Mouse (Mus musculus): Measurements from ENCODE around the gene Nalcn. TPM values are rescaled to one million over a fixed set of nuclear protein-coding genes. Genes with fewer than 3 reads are reported as not detected.
"Not testable (repeated sequence)": the region's sequence is repeated elsewhere in the genome, so short reads cannot be mapped to it uniquely, and the experiment has no call there.

Nalcn gene
- total RNA-seq (2021) = 10 to 100 TPM; 70.8 to 71.5 TPM

GRCm38 (mm10) chr14:123626501-123627179, at the start of gene Nalcn:
TSS of gene Nalcn (minus strand) at chr14:123627144.
- intact Hi-C loops (cut with DNase I) = loop anchor here (10.0 kb wide), 1 partner anchor 568 kb away; no protein-coding TSS in a partner anchor
- peak; percentile 69 to 77 for DNase-seq (ENCODE audit: low spot score in 2 of 2)

DNA sequence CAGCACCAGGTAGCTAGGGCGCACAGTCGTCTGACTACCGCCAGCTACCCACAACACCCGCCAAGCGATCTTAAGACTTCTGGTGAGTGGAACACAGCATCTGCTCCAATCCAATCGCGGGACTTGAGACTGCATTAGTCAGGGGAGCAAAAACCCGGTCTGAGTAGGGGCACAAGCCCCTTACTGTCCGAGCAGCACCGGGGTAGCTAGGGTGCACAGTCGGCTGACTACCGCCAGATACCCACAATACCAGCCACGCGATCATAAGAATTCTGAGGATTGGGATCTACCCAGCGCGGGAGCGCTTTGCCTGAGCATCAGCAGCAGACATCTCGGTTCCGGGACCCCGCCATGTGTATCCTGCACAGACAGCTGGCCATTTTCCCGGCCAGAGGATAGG, 44.1 kb upstream of the Nalcn start:
- intact Hi-C loops (cut with DNase I); DNase-seq (ENCODE audit: low spot score in 2 of 2): not testable (repeated sequence)

DNA sequence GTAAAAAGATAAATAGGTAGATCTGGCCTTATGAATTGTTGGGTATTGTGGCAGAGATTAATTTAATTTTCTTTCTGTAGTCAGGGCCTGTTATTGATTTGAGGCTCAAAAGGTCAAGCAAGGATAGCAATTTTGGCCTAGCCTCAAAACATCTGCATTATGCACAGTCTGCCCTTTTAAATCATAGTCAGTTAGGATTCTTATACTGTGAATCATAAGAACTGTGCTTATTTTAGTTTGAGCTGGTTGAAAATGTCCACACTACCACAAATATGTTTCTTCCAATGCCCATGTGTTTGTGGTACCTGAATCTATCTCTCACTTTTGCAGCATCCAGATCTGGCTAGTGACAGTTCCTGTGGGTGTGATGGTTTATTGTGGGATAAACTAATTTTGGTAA, 37.5 kb upstream of the Nalcn start:
- peak in 1 of 2 experiments; percentile 52 for DNase-seq (ENCODE audit: low spot score in 2 of 2)
- intact Hi-C loops (cut with DNase I) = no loop called here

DNA sequence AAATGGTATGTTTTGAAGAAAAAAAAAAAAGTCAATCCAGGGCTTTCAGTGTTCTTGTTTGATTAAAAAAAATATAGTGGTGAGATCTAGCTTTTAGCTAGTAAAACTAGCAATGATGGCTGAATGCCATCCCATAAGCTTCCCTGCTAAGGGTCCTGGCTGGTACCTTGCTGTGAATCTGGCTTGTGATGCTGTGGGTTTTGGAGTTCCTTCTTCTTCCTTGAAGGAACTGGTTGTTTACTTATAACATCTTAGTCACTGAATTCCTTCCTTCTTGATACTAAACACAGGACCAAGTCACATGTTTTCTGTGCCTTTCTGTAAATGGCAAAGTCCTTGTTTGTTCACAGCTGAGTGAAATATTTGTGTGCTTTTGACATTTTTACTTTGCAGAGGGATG, 36.3 kb upstream of the Nalcn start:
- DNase-seq (ENCODE audit: low spot score in 2 of 2) = no peak
- intact Hi-C loops (cut with DNase I) = no loop called here

- no peak for DNase-seq (ENCODE audit: low spot score in 2 of 2)
- intact Hi-C loops (cut with DNase I) = no loop called here
These were observed 35.4 kb upstream of the Nalcn start for GRCm38 (mm10) chr14:123662386-123662785.

DNA sequence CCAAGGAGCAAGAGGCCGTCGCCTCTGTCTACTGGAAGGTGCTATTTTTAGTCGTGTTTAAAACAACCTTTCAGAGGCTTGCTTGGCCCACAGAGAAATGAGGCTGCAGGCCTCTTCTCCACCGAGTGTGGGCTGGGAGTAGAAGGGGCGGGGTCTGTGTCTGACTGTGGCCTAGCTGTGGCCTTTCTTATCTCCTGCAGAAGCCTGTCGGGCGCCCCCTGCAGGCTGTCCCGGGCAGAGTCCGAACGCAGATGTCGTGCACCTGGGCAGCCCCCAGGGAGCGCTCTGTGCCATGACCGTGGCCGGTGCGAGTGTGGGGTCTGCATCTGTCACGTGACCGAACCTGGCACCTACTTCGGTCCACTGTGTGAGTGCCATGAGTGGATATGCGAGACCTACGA, 34.1 kb upstream of the Nalcn start:
- intact Hi-C loops (cut with DNase I) = no loop called here
- peak in 1 of 2 experiments; percentile 16 for DNase-seq (ENCODE audit: low spot score in 2 of 2)

- intact Hi-C loops (cut with DNase I) = no loop called here
- peak; percentile 50 to 65 for DNase-seq (ENCODE audit: low spot score in 2 of 2)
These were observed 33.0 kb upstream of the Nalcn start, which contains the start of gene Itgbl1 for GRCm38 (mm10) chr14:123659921-123660385. TSS of gene Itgbl1 (plus strand) at chr14:123659971.

- DNase-seq (ENCODE audit: low spot score in 2 of 2) = no peak
- intact Hi-C loops (cut with DNase I) = loop anchor here (10.0 kb wide), 1 partner anchor 568 kb away; no protein-coding TSS in a partner anchor
These were observed 227 bp upstream of the Nalcn start for GRCm38 (mm10) chr14:123627180-123627562.

DNA sequence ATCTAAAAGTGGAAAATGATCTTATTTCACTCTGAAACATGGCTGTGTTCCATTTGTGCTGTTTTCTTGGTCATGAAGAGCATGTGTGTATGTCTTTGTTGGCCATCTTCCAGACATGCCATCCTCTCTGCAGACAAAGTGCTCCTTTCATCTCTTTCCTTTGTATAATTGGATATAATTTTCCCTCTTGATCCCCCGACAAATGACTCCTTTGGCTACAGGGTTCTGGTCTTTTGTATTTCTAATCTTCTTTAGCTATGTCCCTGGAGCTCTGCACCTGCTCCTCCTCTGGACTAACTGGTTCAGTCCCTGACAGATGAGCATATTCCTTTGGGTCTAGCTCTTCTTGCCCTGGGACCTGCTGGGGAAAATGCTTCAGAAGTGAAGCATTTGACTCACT, 4.0 kb downstream of the Nalcn start:
- intact Hi-C loops (cut with DNase I) = loop anchor here (10.0 kb wide), 1 partner anchor 572 kb away; no protein-coding TSS in a partner anchor

GRCm38 (mm10) chr14:123595265-123595664, 31.7 kb downstream of the Nalcn start:
- DNase-seq (ENCODE audit: low spot score in 2 of 2) = no peak
- intact Hi-C loops (cut with DNase I) = no loop called here

More for the DNA sequence above, 4.0 kb downstream of the Nalcn start:
- DNase-seq (ENCODE audit: low spot score in 2 of 2) = peak; percentile 14 to 33

GRCm38 (mm10) chr14:123587412-123587811, 39.5 kb downstream of the Nalcn start:
- intact Hi-C loops (cut with DNase I) = no loop called here
- no peak for DNase-seq (ENCODE audit: low spot score in 2 of 2)

DNA sequence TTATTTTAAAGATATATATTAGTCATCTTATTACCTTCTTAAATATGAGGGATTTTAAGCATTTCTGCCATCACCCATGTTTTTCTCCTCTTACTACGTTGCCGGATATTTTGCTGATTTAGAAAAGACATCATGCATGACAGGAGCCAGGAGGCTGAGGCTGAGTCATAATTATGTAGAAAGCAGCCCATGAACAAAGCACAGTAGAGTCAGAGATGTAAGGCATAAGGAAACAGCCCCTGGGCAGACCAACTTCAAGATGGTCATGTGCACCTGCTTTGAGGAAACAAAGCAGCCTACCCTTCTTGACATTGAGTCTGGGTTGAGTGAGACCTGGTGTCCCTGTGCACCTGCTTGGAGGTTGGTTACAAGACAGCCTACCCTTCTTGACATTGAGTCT, 44.5 kb downstream of the Nalcn start:
- no peak for DNase-seq (ENCODE audit: low spot score in 2 of 2)
- intact Hi-C loops (cut with DNase I) = no loop called here

GRCm38 (mm10) chr14:123575356-123575755, 51.6 kb downstream of the Nalcn start:
- no peak for DNase-seq (ENCODE audit: low spot score in 2 of 2)
- intact Hi-C loops (cut with DNase I) = no loop called here

- peak in 1 of 2 experiments; percentile 50 for DNase-seq (ENCODE audit: low spot score in 2 of 2)
- intact Hi-C loops (cut with DNase I) = no loop called here
These were observed 52.0 kb downstream of the Nalcn start for GRCm38 (mm10) chr14:123574936-123575335.

GRCm38 (mm10) chr14:123566599-123566998, 60.3 kb downstream of the Nalcn start:
- intact Hi-C loops (cut with DNase I) = no loop called here
- no peak for DNase-seq (ENCODE audit: low spot score in 2 of 2)

GRCm38 (mm10) chr14:123555533-123555932, 71.4 kb downstream of the Nalcn start:
- intact Hi-C loops (cut with DNase I) = no loop called here
- DNase-seq (ENCODE audit: low spot score in 2 of 2) = no peak

GRCm38 (mm10) chr14:123554936-123555335, 72.0 kb downstream of the Nalcn start:
- DNase-seq (ENCODE audit: low spot score in 2 of 2) = peak in 1 of 2 experiments; percentile 8
- intact Hi-C loops (cut with DNase I) = no loop called here

- no peak for DNase-seq (ENCODE audit: low spot score in 2 of 2)
- intact Hi-C loops (cut with DNase I) = no loop called here
These were observed 84.6 kb downstream of the Nalcn start for GRCm38 (mm10) chr14:123542362-123542761.

DNA sequence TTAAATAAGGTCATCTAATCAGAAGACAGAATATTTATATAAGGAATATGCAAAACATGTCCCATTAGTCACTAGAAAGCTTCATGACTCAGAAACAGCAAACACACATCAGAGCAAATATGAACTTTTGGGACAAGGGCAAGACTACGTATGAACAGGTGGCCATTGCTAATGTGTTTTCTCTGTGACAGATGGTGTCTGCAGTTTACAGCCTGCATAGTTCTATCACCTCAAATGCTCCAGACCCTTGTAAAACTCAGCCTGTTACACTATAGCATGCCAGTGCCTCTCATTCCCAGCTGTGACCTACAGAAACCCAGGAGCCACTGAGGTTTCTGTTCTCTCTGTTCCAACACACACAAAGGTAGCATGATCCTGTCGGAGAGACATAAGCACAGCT, 91.3 kb downstream of the Nalcn start:
- intact Hi-C loops (cut with DNase I) = no loop called here

DNA sequence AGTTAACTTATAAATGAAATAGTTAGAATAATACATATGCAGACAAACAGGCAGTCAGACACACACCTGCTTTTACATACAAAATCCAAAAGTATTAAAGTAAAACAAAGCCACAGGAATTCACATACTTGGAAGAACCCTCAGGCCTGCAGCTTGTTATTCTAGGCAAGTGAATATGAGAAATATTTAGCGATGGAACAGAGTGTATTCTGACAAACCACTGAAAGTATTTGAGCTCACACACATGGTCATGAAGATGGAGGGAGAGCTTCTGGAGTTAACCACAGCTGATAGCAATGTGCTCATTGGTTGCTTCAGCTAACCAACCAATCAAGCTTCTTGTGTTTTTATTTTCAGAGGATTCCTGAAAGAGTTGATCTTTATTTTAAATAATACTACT, 93.9 kb downstream of the Nalcn start:
- intact Hi-C loops (cut with DNase I) = no loop called here
- no peak for DNase-seq (ENCODE audit: low spot score in 2 of 2)

More for the DNA sequence above, 91.3 kb downstream of the Nalcn start:
- DNase-seq (ENCODE audit: low spot score in 2 of 2) = no peak

DNA sequence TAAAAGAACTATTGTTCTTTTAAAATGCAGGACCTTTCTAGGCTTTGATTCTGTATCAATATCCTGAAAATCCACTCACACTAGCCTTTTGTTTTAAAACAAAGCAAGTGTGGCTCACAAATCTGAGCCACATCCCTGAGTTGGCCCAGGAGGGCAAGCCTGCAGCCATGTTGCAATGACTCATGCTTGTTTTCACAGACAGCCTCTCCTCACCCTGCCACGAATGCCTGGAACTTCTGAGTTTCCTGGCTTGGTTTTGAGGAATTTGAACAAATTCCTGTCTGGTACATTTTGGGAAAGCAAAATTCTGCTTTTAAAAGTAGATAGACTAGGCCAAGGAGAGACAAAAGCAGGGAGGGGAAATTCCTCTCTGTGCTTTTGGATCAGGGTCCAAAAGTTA, 95.7 kb downstream of the Nalcn start:
- DNase-seq (ENCODE audit: low spot score in 2 of 2) = peak in 1 of 2 experiments; percentile 17
- intact Hi-C loops (cut with DNase I) = no loop called here
